Mouse (Mus musculus): ENCODE results near the gene Rogdi.

Rogdi gene

DNA sequence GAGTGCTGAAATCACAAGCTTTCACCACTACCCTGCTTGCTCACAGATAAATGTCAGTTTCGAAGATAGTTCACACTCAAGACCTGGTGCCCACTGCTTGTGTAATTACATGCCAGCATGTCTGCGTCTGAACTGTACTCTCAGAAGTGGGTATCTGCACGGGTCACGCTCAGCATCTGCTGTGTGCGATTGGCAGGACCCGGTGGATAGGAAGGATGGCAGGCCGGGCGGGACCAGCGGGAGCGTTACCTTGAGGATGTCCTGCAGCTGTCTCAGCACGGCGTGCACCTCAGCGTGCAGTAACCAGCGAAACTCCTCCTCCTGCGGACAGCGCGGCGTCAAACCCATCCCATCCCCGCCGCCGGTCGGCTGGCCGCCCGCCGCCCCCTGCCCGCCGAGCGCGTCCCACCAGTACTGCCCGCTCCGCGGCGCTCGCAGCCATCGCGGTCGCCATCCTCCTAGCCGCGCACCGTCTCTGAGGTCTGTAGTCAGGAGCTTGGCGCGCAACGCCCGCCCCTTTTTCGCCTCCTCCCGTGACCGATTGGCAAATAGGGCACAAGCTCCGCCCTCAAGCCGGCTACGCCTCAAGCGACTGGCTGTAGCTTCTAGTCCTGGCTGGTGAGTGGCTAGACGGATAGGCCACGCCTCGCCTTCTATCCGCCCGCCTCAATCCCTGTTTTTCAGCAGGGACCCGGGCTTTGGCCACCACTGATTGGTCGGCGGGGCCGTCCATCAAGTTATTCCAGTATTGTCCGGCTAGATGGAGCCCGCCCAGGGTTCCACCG is at the start of gene Rogdi:
TSS of gene Rogdi (minus strand) at position 500 of the 785 bp plus-strand sequence.
- peak; percentile 97 for DNase-seq (ENCODE audit: extremely low spot score, low spot score)

DNA sequence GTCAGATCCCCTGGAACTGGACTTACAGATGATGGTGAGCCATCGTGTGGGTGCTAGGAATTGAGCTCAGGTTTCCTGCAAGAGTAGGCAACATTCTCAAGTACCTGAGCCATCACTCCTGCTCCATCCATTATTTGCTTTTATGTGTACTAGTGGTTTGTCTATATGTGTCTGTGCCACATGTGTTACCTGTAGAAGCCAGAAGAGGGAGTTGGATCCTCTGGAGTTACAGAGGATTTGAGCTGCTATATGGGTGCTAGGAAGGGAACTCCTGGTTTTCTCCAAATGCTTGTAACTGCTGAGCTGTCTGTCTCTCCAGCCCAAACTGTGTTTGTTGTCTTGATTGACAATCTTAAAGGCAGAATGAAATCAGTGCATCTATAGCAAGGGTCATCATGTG is 44.8 kb upstream of the Rogdi start:
- no peak for DNase-seq (ENCODE audit: extremely low spot score, low spot score)

DNA sequence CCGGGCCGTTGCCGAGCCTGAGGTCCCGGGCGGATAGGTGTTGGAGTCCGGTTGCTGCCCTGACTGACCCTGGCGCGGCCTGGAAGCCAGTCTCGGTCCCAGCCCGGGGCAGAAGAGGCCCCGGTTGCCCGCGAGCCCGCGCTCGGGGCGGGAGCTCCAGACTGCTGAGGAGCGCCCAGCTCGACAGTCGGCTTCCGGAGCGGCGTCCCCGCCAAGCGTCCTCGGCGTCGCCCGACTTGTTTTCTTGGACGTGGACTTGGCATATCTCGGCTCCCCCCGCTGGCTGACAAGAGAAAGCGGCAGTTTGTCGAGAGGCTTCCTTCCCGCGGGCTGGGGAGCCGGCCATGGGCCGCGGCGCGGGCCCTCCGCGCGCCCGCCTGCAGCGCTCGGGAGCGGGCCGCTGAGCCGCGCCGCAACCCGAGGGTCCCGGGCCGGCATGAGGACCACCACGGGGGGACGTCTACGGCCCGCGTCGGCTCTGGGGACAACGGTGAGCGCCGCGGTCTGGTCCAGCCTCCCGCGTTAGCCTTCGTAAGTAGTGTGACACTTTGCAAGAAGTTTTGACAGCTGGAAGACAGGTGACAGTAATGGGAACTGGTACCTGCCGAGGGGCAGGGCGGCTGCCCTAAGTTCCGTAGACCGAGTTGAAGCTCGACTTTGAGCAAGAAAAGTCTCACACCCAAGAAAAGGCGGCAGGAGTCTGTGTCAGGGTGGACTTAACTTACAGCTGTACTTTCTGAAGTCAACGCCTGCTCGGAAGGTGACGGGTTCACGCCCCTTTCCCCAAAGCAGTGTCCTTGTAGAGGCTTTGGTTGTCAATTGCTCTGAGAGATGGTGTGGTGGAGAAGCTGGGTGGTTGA is 37.1 kb upstream of the Rogdi start:
- peak; percentile 82 for DNase-seq (ENCODE audit: extremely low spot score, low spot score)

DNA sequence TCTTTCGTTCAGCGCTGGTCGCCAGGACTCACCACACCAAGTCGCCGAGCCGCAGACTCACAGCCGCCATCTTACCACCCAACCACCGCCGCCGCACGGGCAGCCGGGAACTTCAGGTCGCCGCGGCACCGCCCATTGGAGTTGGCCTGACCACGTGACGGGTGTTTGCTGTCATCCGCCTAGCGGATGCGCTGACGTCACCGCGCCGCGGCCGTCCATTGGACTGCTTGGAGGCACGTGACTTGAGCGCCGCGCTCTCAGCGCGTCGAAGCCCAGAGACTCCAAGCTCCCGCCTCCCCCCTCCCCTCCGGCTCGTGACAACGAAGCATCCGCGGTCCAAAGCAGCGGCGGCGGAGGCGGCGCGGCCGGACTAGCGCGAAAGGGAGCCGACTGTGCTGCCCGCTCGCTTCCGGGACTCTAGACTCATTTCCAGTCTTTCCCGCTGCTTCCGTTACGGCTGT is 36.5 kb upstream of the Rogdi start, which contains the start of the genes Glyr1 and Ubn1:
TSS of gene Glyr1 (minus strand) at position 90 of the 461 bp plus-strand sequence.
TSS of gene Ubn1 (plus strand) at position 284 of the 461 bp plus-strand sequence.
- DNase-seq (ENCODE audit: extremely low spot score, low spot score) = peak; percentile 96

DNA sequence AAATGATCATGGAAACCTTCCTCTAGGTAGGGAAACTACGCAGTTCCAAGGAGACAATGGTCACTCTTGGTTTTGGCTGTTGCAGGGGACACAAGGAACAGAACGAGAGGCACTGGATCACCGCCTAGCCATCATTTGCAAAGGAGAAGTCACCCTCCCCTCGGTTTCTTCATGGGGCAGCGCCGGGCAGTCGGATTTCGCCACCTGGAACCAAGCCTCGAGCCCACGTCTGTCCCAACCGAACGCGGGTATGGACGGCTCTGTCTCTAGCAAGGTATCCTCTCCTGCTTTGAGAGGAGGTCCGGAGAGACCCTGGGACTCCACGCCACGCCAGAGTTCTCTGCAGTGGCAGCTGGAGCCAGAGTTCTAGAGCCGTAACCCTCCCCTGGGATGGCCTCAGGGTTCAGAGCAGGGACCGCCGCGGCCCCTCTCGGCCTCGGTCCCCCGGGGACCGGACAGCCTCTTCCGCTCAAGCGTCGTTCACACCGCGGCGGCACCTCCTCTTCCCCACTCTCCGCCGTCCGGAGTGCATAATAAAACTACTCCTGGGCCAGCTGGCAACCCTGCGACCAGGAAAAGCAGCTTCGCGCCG is 35.9 kb upstream of the Rogdi start:
- no peak for DNase-seq (ENCODE audit: extremely low spot score, low spot score)

DNA sequence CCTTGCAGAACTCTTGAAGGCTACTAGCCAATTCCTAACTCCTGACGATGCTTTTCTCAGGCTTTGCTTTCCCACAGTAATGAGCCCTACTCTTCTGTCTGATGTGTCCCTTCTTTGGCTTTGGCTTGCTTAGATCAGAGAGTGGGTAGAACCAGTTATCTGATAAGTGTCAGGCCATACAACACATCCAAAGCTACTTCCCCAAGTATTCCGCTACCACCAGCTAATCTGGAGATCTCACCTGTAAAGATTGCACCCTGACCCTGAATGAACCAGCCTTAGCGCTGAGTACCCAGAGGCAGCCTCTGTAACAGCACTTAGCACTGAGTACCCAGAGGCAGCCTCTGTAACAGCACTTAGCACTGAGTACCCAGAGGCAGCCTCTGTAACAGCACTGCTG is 32.0 kb upstream of the Rogdi start:
- DNase-seq (ENCODE audit: extremely low spot score, low spot score) = no peak

DNA sequence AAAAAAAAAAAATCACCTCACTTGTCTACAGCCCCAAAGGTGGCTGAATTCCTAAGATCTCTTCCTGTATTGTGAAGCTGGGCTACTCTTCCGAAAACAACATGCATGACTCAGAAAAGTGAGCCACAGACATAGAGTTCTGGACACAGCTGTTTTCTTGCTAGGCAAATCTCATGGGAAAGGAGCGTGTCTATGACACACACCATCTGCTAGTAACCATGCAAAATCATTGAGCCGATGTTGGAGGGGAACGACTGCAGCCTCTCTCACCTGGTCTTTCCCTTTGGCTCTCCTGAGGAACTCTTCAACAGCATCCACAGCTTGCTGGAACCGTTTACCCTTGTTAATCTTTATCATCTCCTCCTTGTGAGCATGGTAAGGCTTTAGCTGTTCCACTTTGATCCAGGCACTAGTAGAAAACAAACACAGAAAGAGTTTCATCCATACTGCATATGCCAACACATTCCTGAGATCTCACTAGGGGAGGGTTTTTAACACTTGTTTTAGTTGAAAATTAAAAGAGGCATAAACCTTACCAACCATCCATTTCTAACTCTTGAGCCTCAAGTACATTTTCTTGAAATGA is 23.4 kb upstream of the Rogdi start:
- no peak for DNase-seq (ENCODE audit: extremely low spot score, low spot score)

DNA sequence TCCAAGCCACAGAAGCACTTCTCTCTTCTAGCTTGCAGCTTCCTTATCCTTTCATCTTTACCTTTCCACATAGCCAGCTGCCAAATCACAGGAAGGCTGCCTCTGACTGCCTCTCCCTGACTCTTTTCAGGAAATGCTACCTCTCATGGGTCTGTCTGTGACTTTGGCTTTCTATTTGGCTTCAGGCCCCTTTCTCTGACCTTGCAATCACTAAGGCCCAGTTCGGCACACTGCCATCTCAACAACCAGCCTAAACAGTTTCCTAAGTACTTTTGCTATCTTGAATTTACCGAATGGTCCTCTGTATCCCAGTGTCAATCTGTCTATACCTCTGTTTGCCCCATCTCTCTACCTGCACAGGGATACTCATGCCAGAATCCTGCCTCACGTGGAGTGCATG is 22.2 kb upstream of the Rogdi start:
- no peak for DNase-seq (ENCODE audit: extremely low spot score, low spot score)

DNA sequence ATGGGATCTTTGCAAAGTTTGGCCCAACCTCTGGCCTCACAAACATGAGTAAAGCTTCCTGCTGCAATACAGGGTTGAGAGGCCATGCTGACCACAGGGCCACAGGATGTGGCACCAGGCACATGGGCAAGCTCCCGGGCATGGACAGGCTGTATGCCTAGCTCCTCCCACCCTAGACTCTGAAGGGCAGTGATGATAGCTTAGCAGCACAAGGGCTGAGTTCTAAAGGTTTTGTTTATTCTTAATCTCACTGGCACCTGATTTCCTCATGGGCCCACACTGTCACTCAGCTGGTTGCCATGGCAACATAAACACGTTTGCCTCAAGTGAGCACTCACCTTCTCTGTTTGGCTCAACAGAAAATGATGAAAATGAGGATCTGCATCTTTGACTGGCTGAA is 16.5 kb upstream of the Rogdi start:
- DNase-seq (ENCODE audit: extremely low spot score, low spot score) = no peak

DNA sequence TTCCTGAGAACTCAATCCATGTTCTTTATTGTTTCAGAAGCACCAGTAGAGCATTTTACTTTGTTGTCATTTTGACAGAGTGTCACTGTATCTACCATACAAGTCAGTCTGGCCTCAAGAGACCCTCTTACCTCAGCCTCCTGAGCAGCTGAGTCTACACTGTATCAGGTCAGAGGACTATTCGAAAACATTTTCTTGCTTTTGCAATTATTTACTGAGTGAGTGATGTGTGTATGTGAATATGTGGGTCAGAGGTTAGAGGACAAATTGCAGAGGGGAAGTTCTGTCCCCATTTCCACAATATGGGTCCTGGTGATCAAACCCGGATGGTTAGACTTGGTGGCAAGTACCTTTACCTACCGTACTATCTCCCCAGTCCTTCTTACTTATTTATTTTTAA is 10.7 kb upstream of the Rogdi start:
- DNase-seq (ENCODE audit: extremely low spot score, low spot score) = no peak

DNA sequence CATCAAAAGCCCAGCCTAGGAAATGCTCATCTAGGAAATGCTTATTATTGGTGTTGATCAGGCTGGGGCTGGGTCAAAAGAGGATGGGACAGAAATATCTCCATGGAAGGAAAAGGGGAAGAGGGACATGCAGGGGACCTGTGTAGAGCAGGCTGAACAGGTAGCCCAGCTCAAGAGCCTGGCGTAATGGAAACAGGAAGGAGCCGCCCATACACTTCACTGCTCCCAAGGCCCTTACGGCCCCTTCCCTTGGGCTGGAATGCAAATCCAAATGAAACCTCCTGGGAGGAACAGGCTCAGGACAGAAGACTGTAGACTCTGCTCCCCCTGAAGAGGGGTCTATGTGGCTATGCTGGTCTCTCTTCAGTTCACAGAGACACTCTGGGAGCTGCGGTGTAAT is 1.2 kb upstream of the Rogdi start:
- DNase-seq (ENCODE audit: extremely low spot score, low spot score) = no peak

DNA sequence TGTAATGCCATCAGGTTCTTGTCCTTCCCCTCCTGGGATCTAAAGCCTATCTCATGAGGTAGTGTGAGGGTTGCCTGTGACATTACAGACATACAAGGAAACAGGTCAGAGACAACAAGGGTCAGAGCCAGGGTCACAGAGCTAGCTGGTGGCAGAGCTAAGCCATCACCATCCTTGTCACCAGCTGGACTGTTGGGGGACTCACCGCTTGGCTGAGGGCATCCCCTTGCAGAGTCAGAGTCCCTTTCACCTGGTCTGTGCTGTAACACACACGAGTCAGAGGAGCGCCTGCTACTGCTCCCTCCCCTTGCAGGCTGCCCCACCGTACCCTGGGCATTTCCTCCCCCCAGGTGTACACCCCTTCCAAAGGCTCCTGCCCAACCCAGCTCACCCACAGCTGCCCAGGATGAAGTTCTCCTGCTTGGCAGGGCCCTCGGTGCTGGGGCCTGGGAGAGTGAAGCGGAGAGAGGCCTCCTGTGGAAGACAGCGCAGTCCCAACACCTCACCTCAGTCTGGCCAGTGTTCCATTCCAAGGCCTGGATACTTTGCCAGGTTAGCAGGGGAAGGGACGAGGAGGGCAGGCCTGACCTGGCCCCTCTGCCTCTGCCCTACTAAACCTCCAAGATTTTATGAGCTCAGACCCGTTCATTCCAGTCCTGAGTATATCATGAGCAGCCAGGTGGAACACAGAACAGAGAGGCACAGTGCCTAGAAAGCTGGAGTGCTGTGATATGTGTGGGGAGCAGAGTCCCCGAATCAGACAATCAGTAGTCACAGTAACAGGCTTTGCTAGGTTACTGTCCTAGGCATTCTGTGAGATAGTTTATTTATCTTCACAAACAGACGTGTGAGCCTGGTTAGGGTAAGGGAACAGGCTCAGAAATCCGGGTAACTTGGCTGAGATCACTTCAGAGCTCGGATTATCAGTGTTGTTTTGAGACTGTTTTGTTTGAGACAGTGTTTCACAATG is 1.0 kb downstream of the Rogdi start:
- DNase-seq (ENCODE audit: extremely low spot score, low spot score) = no peak

DNA sequence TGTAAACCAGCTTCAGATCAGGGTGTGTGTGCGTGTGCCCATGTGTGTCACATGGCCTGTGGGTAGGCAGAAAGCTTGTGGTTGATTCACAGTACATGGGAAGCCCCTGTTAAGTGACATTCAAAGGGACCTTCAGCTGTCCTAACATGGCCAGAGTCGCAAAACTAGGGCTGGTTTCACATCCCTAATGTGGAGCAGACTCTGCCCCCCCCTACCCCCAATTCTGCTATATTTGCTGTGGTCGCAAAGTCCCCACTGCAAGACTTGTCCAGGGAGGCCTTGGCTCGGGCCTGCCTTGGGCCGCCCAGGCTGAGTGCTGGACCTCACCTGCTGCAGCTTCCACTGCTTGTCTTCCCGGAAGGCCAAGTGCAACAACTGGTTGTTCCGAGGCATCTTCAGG is 2.1 kb downstream of the Rogdi start:
- no peak for DNase-seq (ENCODE audit: extremely low spot score, low spot score)

DNA sequence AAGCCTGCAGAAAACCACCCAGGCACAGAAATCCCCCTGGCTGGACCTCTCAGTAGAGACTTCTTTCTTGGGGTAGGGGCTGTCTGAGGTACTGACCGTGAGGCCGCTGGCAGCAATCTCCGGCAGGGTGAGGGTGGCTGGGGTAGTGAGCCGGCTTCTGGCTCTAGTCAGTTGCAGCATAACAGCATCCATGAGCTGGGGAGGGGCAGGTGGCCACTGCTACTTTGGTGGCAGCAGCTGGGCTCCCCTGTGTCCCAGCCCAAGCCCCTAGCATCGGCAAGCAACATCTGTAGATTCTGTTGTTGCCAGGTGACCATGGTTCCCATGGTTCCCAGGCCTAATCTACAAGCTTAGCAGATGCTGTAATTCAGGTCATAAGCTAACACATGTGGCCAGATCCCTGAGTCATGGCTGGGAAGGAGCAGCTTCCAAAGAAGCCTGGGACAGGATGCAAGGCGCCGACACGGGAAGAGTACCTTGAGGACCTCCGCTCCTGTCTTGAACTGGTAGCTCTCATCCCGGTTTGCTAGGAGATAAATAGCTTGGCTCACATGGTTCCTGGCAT is 2.9 kb downstream of the Rogdi start:
- DNase-seq (ENCODE audit: extremely low spot score, low spot score) = no peak

DNA sequence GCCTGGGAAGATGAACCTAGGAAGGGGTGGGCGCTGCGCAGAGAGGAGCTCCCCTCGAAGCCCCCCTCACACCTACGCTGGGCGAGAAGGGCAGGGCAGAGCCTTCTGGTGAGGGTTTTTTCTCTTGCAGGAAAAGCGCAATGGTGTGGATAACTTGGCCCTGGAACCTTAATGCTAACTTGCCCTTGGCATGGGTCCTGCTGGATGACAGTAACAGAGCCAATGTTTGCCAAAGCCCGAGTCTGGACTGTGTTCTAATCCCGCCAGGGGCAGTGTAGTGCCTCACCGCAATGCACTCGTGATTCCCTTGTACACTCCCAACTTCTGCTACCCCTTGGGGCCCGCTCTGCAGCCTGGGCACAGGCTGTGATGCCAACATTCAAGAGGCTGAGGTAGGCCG is 5.3 kb downstream of the Rogdi start:
- no peak for DNase-seq (ENCODE audit: extremely low spot score, low spot score)

DNA sequence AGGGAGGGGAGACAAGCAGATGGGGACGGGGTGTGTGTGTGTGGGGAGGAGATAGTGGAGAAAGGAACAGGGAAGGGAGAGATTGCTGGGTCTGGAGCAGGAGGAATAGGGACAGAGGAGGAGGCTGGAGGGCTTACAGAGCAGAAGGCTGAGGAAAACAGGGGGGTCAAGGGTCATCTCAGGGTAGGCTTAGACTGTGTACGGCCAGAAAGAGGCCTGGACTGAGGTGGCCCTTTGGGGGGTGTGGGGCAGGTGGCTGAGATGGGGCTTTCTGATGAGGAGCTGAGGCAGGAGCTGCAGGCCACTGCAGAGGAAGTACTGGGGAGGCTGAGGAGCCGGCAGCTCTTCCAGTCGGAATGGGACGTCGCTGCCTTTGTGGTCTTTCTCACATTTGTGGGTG is 5.9 kb downstream of the Rogdi start:
- DNase-seq (ENCODE audit: extremely low spot score, low spot score) = no peak

DNA sequence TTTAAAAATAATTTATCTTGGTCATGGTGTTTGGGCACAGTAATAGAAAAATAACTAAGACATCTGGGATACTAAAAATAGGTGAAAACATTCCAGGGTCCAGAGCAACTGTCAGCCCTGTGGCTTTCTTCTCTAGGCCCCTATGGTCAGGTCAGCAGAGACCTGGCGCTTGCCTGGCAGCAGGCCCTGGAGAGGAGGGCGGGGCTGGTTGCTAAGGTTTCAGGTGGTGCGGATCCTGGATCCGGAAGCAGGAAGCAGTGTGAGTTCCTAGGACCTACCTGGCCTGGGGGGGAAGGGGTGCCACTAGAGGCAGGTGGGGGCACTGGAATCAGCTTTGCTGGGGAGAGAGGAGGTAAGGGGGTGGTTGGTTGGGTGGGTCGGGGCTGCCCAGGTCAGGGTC is 6.3 kb downstream of the Rogdi start, which contains the start of gene Smim22:
TSS of gene Smim22 (plus strand) at position 222 of the 400 bp plus-strand sequence.
- no peak for DNase-seq (ENCODE audit: extremely low spot score, low spot score)

DNA sequence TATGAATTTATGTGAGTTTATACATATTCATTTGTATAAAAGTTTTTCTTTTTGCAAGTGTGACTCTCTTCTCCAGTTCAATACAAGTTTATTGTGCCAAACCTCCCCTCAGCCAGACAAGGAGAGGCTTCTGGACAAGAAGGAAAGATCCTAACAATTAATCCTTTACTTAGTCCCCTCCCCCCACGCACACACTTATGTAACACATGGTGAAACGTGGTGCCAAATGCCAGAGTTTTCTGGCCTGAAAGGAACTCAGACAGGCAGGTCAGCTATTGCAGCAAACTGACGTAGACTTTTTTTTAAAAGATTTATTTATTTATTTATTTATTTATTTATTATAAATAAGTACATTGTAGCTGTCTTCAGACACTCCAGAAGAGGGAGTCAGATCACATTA is 12.7 kb downstream of the Rogdi start:
- DNase-seq (ENCODE audit: extremely low spot score, low spot score) = no peak

DNA sequence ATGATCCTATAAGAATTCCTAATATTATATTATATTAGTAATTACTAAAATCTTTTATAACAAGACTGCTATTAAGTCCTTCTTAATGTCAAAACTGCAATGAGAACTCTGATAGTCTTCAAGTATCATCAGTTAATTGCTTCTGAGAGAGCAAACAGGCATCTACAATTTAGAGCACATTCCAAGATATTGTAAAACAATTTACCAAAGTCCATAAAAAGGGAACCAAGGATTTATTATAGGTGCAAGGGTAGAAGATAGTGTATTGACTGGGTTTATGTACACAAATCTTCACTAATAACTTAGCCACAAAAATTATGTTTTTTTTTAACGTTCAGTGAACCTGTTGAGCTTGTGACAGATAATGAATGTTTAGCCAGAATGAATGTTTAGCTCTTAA is 14.4 kb downstream of the Rogdi start:
- no peak for DNase-seq (ENCODE audit: extremely low spot score, low spot score)

DNA sequence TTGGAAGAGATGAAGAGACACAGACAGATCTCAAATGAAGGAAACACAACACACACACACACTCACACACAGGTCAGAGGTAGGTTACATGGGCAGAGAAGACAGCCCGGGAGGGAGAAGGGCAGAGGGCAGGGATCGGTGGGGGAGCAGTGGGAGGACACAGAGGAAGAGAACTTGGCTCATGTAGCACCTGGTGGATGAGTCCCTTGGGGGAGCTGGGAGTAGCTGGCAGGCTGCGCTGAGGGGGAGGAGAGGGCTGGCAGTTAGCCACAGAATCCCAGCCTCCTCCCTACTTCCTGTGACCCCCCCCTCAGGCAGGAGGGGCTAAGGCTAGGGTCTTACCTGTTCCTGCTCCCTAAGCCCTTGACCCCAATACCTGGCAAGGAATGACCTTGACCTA is 15.8 kb downstream of the Rogdi start, which contains the start of gene Sept12:
TSS of gene Sept12 (minus strand) at position 300 of the 400 bp plus-strand sequence.
- no peak for DNase-seq (ENCODE audit: extremely low spot score, low spot score)

All from neural tube, embryonic 10.5 days (tissue).